8 mouse cellular contexts compared by ENCODE assay signal in the genomic region with DNA sequence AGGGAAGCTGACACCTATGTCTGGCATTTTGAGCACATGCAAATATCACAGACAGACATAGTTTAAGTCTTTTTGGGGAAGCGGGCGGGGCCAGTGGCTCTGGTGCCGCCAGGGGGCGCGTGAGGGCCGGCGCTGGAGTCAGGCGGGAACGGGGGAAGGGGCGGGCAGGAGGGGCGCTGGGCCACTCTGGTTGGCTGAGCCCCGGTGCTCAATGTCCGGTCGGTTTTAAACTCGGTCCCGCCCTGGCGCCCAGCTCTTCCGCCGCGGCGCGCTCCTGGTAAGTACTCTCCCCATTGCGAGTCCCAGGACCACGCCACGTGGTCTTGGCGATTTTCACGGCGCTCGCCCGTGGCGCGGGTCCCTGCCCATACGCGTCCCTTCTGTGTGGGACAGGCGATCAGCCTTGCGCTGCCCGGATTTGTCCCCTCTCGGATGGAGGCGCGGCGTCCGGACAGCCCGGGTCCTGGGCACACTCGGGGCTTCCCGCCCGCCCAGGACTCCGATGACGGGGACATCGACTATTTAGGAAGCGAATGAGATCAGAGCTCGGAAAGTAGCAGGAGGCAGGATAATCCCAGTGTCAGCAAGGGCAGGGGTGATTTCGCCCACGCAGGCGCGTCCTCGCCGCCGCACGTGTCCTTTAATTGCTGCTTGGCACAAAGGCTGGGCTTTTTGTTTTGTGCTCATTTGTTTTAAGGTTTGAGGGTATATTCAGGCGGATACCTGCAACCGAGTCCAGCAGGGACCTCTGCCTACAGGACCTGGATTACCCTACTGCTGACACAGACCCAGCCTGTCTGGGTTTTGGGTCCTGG. TPM values are rescaled to one million over a fixed set of nuclear protein-coding genes. Genes with fewer than 3 reads are reported as not detected.
DNase-seq lines count a peak whose midpoint lies in the region; ATAC-seq lines count a peak whose summit lies in the region.

No protein-coding gene starts in this region.

- DNase-seq in B cell, adult 2 months = peak; percentile 98
- DNase-seq in brain, adult 2 months (ENCODE audit: low read depth, low spot score) = peak; percentile 87
- peak; percentile 91 for DNase-seq in liver
- DNase-seq in monocyte, adult 2 months (ENCODE audit: low read depth in 1 of 2, low spot score in 2 of 2) = peak; percentile 71 to 90
- DNase-seq in spleen, postnatal 14 days (ENCODE audit: low spot score in 2 of 2) = peak; percentile 87 to 94

- peak overlapping the region; percentile 76 for H3K9ac ChIP-seq in heart, embryonic 11.5 days (ENCODE audit: low read depth, low read length)
- H3K9ac ChIP-seq in kidney, embryonic 15.5 days = peak overlapping the region; percentile 80

- no peaks in the 10 kb centered on the region for H3K9me3 ChIP-seq in heart, embryonic 11.5 days (replicated peaks; ENCODE audit: control insufficient read depth, low read length)
- no peaks in the 10 kb centered on the region for H3K9me3 ChIP-seq in kidney, embryonic 15.5 days (replicated peaks)

- ATAC-seq in erythroblast, adult 5-6 weeks (replicated peaks; ENCODE audit: low FRiP score, poor library complexity, severe bottlenecking) = peak; percentile 83
- ATAC-seq in heart, embryonic 11.5 days (replicated peaks; ENCODE audit: insufficient number of reproducible peaks, low FRiP score, low TSS enrichment) = peak; percentile 96
- peak; percentile 98 for ATAC-seq in kidney, embryonic 15.5 days (replicated peaks; ENCODE audit: low FRiP score)

- H3K4me1 ChIP-seq in heart, embryonic 11.5 days (ENCODE audit: control insufficient read depth, insufficient read depth, low read length) = peaks cover 5% of the 10 kb centered on the region; the same call in 1 of the 2 replicates
- H3K4me1 ChIP-seq in kidney, embryonic 15.5 days = peaks cover 9% of the 10 kb centered on the region

- peak overlapping the region; percentile 84 for H3K4me2 ChIP-seq in heart, embryonic 11.5 days
- peak overlapping the region; percentile 72 for H3K4me2 ChIP-seq in kidney, embryonic 15.5 days

- H3K27ac ChIP-seq in heart, embryonic 11.5 days (ENCODE audit: low read depth, low read length) = peak overlapping the region; percentile 70
- peak overlapping the region; percentile 66 for H3K27ac ChIP-seq in kidney, embryonic 15.5 days

- 1% methylated on average over 56 of the region's 61 CpGs for WGBS in heart, embryonic 11.5 days (ENCODE audit: insufficient replicate concordance)
- under 1% methylated on average over 61 of the region's 61 CpGs for WGBS in kidney, embryonic 15.5 days

- H3K27me3 ChIP-seq in heart, embryonic 11.5 days (ENCODE audit: control insufficient read depth, insufficient read depth, low read length) = no peaks in the 10 kb centered on the region
- H3K27me3 ChIP-seq in kidney, embryonic 15.5 days = no peaks in the 10 kb centered on the region

- peak overlapping the region; percentile 72 for H3K4me3 ChIP-seq in heart, embryonic 11.5 days (ENCODE audit: low read depth, low read length)
- peak overlapping the region; percentile 72 for H3K4me3 ChIP-seq in kidney, embryonic 15.5 days (replicated peaks)

- peaks cover 24% of the 10 kb centered on the region for H3K36me3 ChIP-seq in heart, embryonic 11.5 days (ENCODE audit: control insufficient read depth, insufficient read depth, low read length)
- H3K36me3 ChIP-seq in kidney, embryonic 15.5 days = peaks cover 36% of the 10 kb centered on the region

RNA-seq across cellular contexts. Expression of a gene that starts 6.6 kb away (rescaled TPM):
- 19.0 and 29.8 TPM in 2 replicates for total RNA-seq in erythroblast, adult 5-6 weeks (2015; ENCODE audit: low replicate concordance)
- 45.6 and 59.8 TPM in 2 replicates for total RNA-seq in erythroblast, adult 5-6 weeks (2017; ENCODE audit: low replicate concordance)
- polyA plus RNA-seq in heart, embryonic 11.5 days (2014; fragmentation: Nextera tagmentation; extraction: Ambion mirVana) = 96.8 and 98.6 TPM in 2 replicates
- 123 and 131 TPM in 2 replicates for polyA plus RNA-seq in kidney, embryonic 15.5 days (2015; fragmentation: Nextera tagmentation; extraction: Ambion mirVana)

Comparison
In these comparisons a context has a peak if more than half of its experiments do, and no peak if none do; other contexts are left out.
1. Peak in every context shown above with its lines: DNase-seq, ATAC-seq, H3K4me3 ChIP-seq and H3K27ac ChIP-seq.